ENCODE assay signal across 11 mouse cellular contexts in genomic region chr19:54385101-54385500, GRCm38 (mm10).
"Had no signal": no experiment of that assay in that cellular context is flagged by ENCODE, and none has a peak within 500 bp of the region (broad histone marks: within the 10 kb centered on the region; RNA-seq: fewer than 3 reads in every experiment).

No protein-coding gene starts in this region.

- DNase-seq: lung, adult 2 months; lung, postnatal 14 days; lung, postnatal 36 days; retina, postnatal 1 day; right cerebral cortex, adult 18-20 months; right cerebral cortex, postnatal 25 days; right cerebral cortex, postnatal 4 days; spleen, adult 18-20 months; thymus, adult 18-20 months; thymus, postnatal 14 days; thymus, postnatal 36 days had no signal
